Comparison of ENCODE assay signal across 8 mouse cellular contexts in the genomic region with DNA sequence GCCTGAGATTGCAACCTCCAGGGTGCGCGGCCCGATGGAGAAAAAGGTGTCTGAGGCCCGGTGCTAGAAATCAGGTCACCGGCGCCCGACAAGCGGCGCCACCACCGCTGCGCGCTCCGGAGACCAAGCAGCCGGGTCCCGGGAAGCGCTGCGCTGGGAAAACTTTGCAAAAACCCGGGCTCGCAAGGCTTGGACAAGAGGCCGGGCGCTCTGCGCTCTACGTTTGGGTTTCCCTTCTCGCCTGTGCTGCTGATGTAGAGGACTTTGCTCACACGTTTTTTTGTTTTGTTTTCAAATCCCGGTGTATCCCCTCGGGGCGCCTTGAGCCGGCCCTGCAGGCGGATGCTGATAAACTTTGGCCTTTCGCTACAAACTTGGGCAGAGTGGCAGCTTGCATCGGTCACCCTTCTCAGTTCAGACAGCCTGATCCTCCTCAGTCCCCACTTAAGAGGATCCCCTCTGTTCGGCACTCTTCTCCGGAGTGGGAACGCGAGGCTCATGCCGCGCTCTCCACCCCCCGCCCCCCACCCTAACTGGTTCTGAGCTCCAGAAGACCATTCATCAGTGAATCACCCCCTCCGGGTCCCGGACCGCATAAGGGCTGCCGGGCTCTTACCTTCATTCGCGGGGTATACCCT. TPM values are rescaled to one million over a fixed set of nuclear protein-coding genes. Genes with fewer than 3 reads are reported as not detected.
DNase-seq lines count a peak whose midpoint lies in the region; ATAC-seq and TF ChIP-seq lines count a peak whose summit lies in the region.

No protein-coding gene starts in this region.

- H3K9me3 ChIP-seq in embryonic facial prominence, embryonic 15.5 days (replicated peaks), result no peaks in the 10 kb centered on the region
- H3K9me3 ChIP-seq in heart, embryonic 13.5 days, result no peaks in the 10 kb centered on the region
- no peaks in the 10 kb centered on the region for H3K9me3 ChIP-seq in kidney, embryonic 16.5 days (ENCODE audit: low read length)
- H3K9me3 ChIP-seq in lung, embryonic 14.5 days (ENCODE audit: low read depth, low read length), result no peaks in the 10 kb centered on the region
- H3K9me3 ChIP-seq in neural tube, embryonic 15.5 days (replicated peaks), result no peaks in the 10 kb centered on the region

- peak overlapping the region; percentile 20 for H3K4me3 ChIP-seq in spleen, adult 2 months (ENCODE audit: extremely low read depth, insufficient read depth, insufficient read length)
- H3K4me3 ChIP-seq in embryonic facial prominence, embryonic 15.5 days (replicated peaks), result peak overlapping the region; percentile 70
- peak overlapping the region; percentile 75 for H3K4me3 ChIP-seq in heart, embryonic 13.5 days
- H3K4me3 ChIP-seq in kidney, embryonic 16.5 days (ENCODE audit: low read length), result peak overlapping the region; percentile 79
- H3K4me3 ChIP-seq in lung, embryonic 14.5 days (ENCODE audit: low read depth, low read length), result peak overlapping the region; percentile 55
- H3K4me3 ChIP-seq in neural tube, embryonic 15.5 days (replicated peaks), result peak overlapping the region; percentile 63

- no peak overlapping the region for H3K27ac ChIP-seq in spleen, adult 2 months (ENCODE audit: insufficient read depth, low read length)
- peak overlapping the region; percentile 84 for H3K27ac ChIP-seq in embryonic facial prominence, embryonic 15.5 days (replicated peaks)
- peak overlapping the region; percentile 68 for H3K27ac ChIP-seq in heart, embryonic 13.5 days (replicated peaks)
- H3K27ac ChIP-seq in kidney, embryonic 16.5 days (ENCODE audit: low read length), result peak overlapping the region; percentile 79
- peak overlapping the region; percentile 62 for H3K27ac ChIP-seq in lung, embryonic 14.5 days (ENCODE audit: low read depth)
- H3K27ac ChIP-seq in neural tube, embryonic 15.5 days (replicated peaks), result peak overlapping the region; percentile 87

- ATAC-seq in embryonic facial prominence, embryonic 15.5 days (ENCODE audit: insufficient number of reproducible peaks, low FRiP score, low TSS enrichment, low read depth), result peak; percentile 41
- no peak for ATAC-seq in heart, embryonic 13.5 days (ENCODE audit: extremely low read depth, insufficient number of reproducible peaks, low FRiP score, low TSS enrichment)
- ATAC-seq in kidney, embryonic 16.5 days (ENCODE audit: low FRiP score, low TSS enrichment), result peak; percentile 28
- ATAC-seq in lung, embryonic 14.5 days (ENCODE audit: insufficient read depth), result peak; percentile 26
- peak; percentile 13; the same call in 1 of the 2 replicates for ATAC-seq in neural tube, embryonic 15.5 days (ENCODE audit: low FRiP score)

- no peak for TF ChIP-seq CTCF in spleen, adult 2 months (IDR thresholded peaks at IDR 0.05; ENCODE audit: extremely low read depth, insufficient read depth, insufficient read length, insufficient replicate concordance)
- TF ChIP-seq CTCF in lung, embryonic 14.5 days (IDR thresholded peaks at IDR 0.05; ENCODE audit: low read depth), result 0 out of 2 replicates have a peak, but pooled peaks have one; percentile 7

- H3K4me2 ChIP-seq in embryonic facial prominence, embryonic 15.5 days (replicated peaks), result peak overlapping the region; percentile 87
- peak overlapping the region; percentile 97 for H3K4me2 ChIP-seq in heart, embryonic 13.5 days
- H3K4me2 ChIP-seq in kidney, embryonic 16.5 days (replicated peaks; ENCODE audit: low read depth, low read length), result peak overlapping the region; percentile 95
- H3K4me2 ChIP-seq in lung, embryonic 14.5 days, result peak overlapping the region; percentile 94
- peak overlapping the region; percentile 91 for H3K4me2 ChIP-seq in neural tube, embryonic 15.5 days

- H3K27me3 ChIP-seq in spleen, adult 2 months (ENCODE audit: control insufficient read depth, insufficient read depth, low read length), result no peaks in the 10 kb centered on the region; the same call in 1 of the 2 replicates
- no peaks in the 10 kb centered on the region for H3K27me3 ChIP-seq in embryonic facial prominence, embryonic 15.5 days
- peaks cover 18% of the 10 kb centered on the region for H3K27me3 ChIP-seq in heart, embryonic 13.5 days (replicated peaks)
- H3K27me3 ChIP-seq in kidney, embryonic 16.5 days (ENCODE audit: insufficient read depth, low read length), result no peaks in the 10 kb centered on the region
- 0 out of 2 replicates have a peak, but pooled peaks cover 3% of the 10 kb centered on the region for H3K27me3 ChIP-seq in lung, embryonic 14.5 days (ENCODE audit: insufficient read depth, low read length)
- H3K27me3 ChIP-seq in neural tube, embryonic 15.5 days (replicated peaks), result no peaks in the 10 kb centered on the region

- TF ChIP-seq POLR2A in spleen, adult 2 months (IDR thresholded peaks at IDR 0.05; ENCODE audit: low read depth, low read length), result no peak

- H3K36me3 ChIP-seq in spleen, adult 2 months (ENCODE audit: control insufficient read depth, insufficient read depth, low read length), result no peaks in the 10 kb centered on the region
- peaks cover 3% of the 10 kb centered on the region; the same call in 1 of the 2 replicates for H3K36me3 ChIP-seq in embryonic facial prominence, embryonic 15.5 days
- H3K36me3 ChIP-seq in heart, embryonic 13.5 days, result peaks cover 9% of the 10 kb centered on the region
- H3K36me3 ChIP-seq in kidney, embryonic 16.5 days (ENCODE audit: insufficient read depth, low read length), result no peaks in the 10 kb centered on the region
- H3K36me3 ChIP-seq in lung, embryonic 14.5 days (ENCODE audit: insufficient read depth), result 0 out of 2 replicates have a peak, but pooled peaks cover 5% of the 10 kb centered on the region
- H3K36me3 ChIP-seq in neural tube, embryonic 15.5 days, result no peaks in the 10 kb centered on the region

- H3K9ac ChIP-seq in embryonic facial prominence, embryonic 15.5 days, result peak overlapping the region; percentile 72
- H3K9ac ChIP-seq in heart, embryonic 13.5 days, result peak overlapping the region; percentile 84
- peak overlapping the region; percentile 78 for H3K9ac ChIP-seq in kidney, embryonic 16.5 days (replicated peaks; ENCODE audit: low read length)
- H3K9ac ChIP-seq in lung, embryonic 14.5 days, result peak overlapping the region; percentile 48
- peak overlapping the region; percentile 69 for H3K9ac ChIP-seq in neural tube, embryonic 15.5 days (replicated peaks)

- no peaks in the 10 kb centered on the region for H3K4me1 ChIP-seq in spleen, adult 2 months (ENCODE audit: control insufficient read depth, insufficient read depth, insufficient read length)
- H3K4me1 ChIP-seq in embryonic facial prominence, embryonic 15.5 days, result peaks cover 33% of the 10 kb centered on the region
- peaks cover 25% of the 10 kb centered on the region for H3K4me1 ChIP-seq in heart, embryonic 13.5 days
- peaks cover 27% of the 10 kb centered on the region for H3K4me1 ChIP-seq in kidney, embryonic 16.5 days (ENCODE audit: insufficient read depth, low read length)
- H3K4me1 ChIP-seq in lung, embryonic 14.5 days (ENCODE audit: insufficient read depth), result no peaks in the 10 kb centered on the region
- H3K4me1 ChIP-seq in neural tube, embryonic 15.5 days, result peaks cover 54% of the 10 kb centered on the region

- WGBS in spleen, adult 2 months, result 3% methylated on average over 45 of the region's 45 CpGs
- under 1% methylated on average over 45 of the region's 45 CpGs for WGBS in embryonic facial prominence, embryonic 15.5 days
- WGBS in heart, embryonic 13.5 days, result under 1% methylated on average over 45 of the region's 45 CpGs
- WGBS in kidney, embryonic 16.5 days, result under 1% methylated on average over 45 of the region's 45 CpGs
- under 1% methylated on average over 45 of the region's 45 CpGs for WGBS in lung, embryonic 14.5 days
- under 1% methylated on average over 45 of the region's 45 CpGs for WGBS in neural tube, embryonic 15.5 days

- DNase-seq in spleen, adult 2 months (ENCODE audit: low read depth in 1 of 2, low spot score in 2 of 2), result no peak
- DNase-seq in spleen, adult 12 weeks (ENCODE audit: low spot score), result no peak
- peak; percentile 81 for DNase-seq in lung, embryonic 14.5 days
- DNase-seq in spleen, postnatal 14 days (ENCODE audit: low spot score in 2 of 2), result no peak

RNA-seq across cellular contexts. Expression of gene Epha4, which starts 0.4 kb away (rescaled TPM):
- 0.36 and 0.66 TPM in 2 replicates for polyA plus RNA-seq in spleen, adult 2 months (2012; rRNA removed)
- 36.8 and 38.2 TPM in 2 replicates for polyA plus RNA-seq in embryonic facial prominence, embryonic 15.5 days (2015; fragmentation: Nextera tagmentation; extraction: Ambion mirVana)
- 6.0 and 6.1 TPM in 2 replicates for polyA plus RNA-seq in heart, embryonic 13.5 days (2015; fragmentation: Nextera tagmentation; extraction: Ambion mirVana)
- 17.0 and 19.6 TPM in 2 replicates for polyA plus RNA-seq in kidney, embryonic 16.5 days (2015; fragmentation: Nextera tagmentation; extraction: Ambion mirVana)
- polyA plus RNA-seq in lung, embryonic 14.5 days (2014; fragmentation: Nextera tagmentation; extraction: Ambion mirVana), result 18.0 and 21.9 TPM in 2 replicates
- 27.9 and 36.8 TPM in 2 replicates for polyA plus RNA-seq in neural tube, embryonic 15.5 days (2015; fragmentation: Nextera tagmentation; extraction: Ambion mirVana)

Comparison
In these comparisons a context has a peak if more than half of its experiments do, and no peak if none do; other contexts are left out.
1. H3K4me3 ChIP-seq: peak in every context shown above with its lines; median percentile 79 in kidney, embryonic 16.5 days; 75 in heart, embryonic 13.5 days; 70 in embryonic facial prominence, embryonic 15.5 days; 63 in neural tube, embryonic 15.5 days; 55 in lung, embryonic 14.5 days; 20 in spleen, adult 2 months.